Mouse (Mus musculus) C2C12 (cell line): ENCODE measurements around the gene Casc3.

Source experiments
- CEBPB ChIP-seq: IDR thresholded peaks from one replicate; pipeline ENCODE4 v1.6.1; 2011; ENCODE audit warnings: low read depth, mild to moderate bottlenecking, control low read depth, moderate library complexity
- CTCF ChIP-seq: IDR thresholded peaks from one replicate; pipeline ENCODE4 v1.5.1; 2011; ENCODE audit not compliant: control insufficient read depth, insufficient read depth, insufficient read length

GRCm38 (mm10) chr11:98838512-98838911, 33.8 kb downstream of the Casc3 start:
- TF ChIP-seq CTCF (no peak), CEBPB (no peak)
